Mouse (Mus musculus) monocyte, adult 5-6 weeks (primary cell): ENCODE results near the gene Kcnip4. TPM values are rescaled to one million over a fixed set of nuclear protein-coding genes. Genes with fewer than 3 reads are reported as not detected.

ENCODE experiments used
- ATAC-seq: fragments of 153-309, 156-312 bp; replicated peaks from 2 replicates; pipeline ENCODE4 v1.8.0; 2017; ENCODE audit warnings: mild to moderate bottlenecking; ENCODE audit not compliant: low TSS enrichment, insufficient number of reproducible peaks, severe bottlenecking, poor library complexity, low FRiP score
- total RNA-seq: library from RNA; stranded (forward); fragments of 200-1000, 200-491, 200-594 nt; gene quantifications from 3 replicates; pipeline ENCODE4 v1.2.3, GENCODE M21; 2017

The Kcnip4 gene
- total RNA-seq, 1 experiment from 2014 or later = not detected

GRCm38 (mm10) chr5:48349309-48349708, 1175.4 kb downstream of the Kcnip4 start:
- ATAC-seq = no peak

- no peak for ATAC-seq
These were observed 1178.6 kb downstream of the Kcnip4 start for GRCm38 (mm10) chr5:48345983-48346648.

GRCm38 (mm10) chr5:48345095-48345982, 1179.4 kb downstream of the Kcnip4 start:
- ATAC-seq = no peak

GRCm38 (mm10) chr5:48340808-48341433, 1183.8 kb downstream of the Kcnip4 start:
- ATAC-seq = no peak
